Mouse (Mus musculus) liver, embryonic 18 days (tissue): ENCODE results near the gene Vmac. TPM values are rescaled to one million over a fixed set of nuclear protein-coding genes. Genes with fewer than 3 reads are reported as not detected.

ENCODE experiments used
- polyA plus RNA-seq: library from polyadenylated mRNA; depleted of rRNA; stranded (reverse); fragments of >200 nt; gene quantifications from 2 replicates; pipeline ENCODE4 v1.2.3, GENCODE M21; 2012; rRNA removed

Gene Vmac
- polyA plus RNA-seq = 3.6 and 3.7 TPM in 2 replicates

GRCm38 (mm10) chr17:56717363-56718058, at the start of gene Vmac, which contains the start of gene Ndufa11:
Gene Vmac, minus strand, starts transcription at chr17:56718022.
Gene Ndufa11, plus strand, starts transcription at chr17:56717767.

DNA sequence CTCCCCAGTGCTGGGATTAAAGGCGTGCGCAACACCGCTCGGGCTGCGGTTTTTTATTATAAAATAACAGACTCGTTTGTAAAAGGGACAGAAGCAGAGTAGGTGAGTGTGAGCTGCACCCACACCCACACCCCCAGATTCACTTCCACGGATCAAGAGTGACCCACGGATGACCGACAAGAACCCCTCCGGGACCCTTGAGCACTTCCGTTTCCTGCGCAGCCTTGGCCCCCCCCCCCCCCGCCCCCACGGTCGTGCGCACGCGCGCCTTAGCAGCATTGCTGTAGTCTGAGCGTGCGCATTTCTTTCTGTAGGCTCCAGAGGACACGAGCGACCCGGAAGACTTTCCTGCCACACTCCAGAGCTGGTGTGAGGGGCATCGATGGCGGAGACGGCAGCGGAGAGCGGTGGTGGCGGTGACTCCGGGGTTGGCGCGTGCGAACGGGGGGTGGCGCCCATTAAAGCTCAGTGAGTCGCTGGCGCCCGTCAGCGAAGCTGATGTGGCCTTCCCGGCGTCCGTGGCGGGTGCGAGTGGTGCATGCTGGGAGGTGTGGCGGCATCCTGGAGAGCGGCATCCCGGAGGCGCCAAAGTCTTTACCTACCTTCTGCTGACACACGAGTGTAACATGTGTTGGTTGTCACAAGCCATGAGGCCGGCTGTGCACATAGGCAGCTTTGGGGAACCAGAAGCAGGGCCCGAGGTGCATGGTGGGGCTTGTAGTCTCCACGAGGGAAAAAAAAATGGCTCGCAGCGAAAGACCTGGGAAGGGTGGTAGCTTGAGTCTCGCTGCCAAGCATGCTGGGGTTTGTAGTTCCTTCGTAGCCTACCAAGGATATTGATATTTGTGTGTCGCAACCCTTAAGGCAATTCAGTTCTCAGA, 46.9 kb upstream of the Vmac start, which contains the start of gene Dus3l:
TSS of gene Dus3l (plus strand) at position 284 of the 881 bp plus-strand sequence.

GRCm38 (mm10) chr17:56757416-56758123, 39.7 kb upstream of the Vmac start, which contains the start of gene Nrtn:
Gene Nrtn, minus strand, starts transcription at chr17:56757530.

GRCm38 (mm10) chr17:56672941-56673646, 44.7 kb downstream of the Vmac start, which contains the start of gene Ranbp3:
Gene Ranbp3, plus strand, starts transcription at chr17:56673294.

Other genes with a start within 250 kb of the Vmac start
- gene Ptprs, start 241.5 kb downstream of the Vmac start, polyA plus RNA-seq = 15.9 and 17.3 TPM in 2 replicates
- not detected in 2 replicates for gene Znrf4, start 205.6 kb downstream of the Vmac start, polyA plus RNA-seq
- 0.30 and 0.31 TPM in 2 replicates for gene Gm20219, start 163.6 kb downstream of the Vmac start, polyA plus RNA-seq
- gene Safb2, start 133.4 kb downstream of the Vmac start, polyA plus RNA-seq = 26.2 and 32.8 TPM in 2 replicates
- gene Safb, start 133.2 kb downstream of the Vmac start, polyA plus RNA-seq = 30.5 and 36.2 TPM in 2 replicates
- gene 2410015M20Rik, start 108.3 kb downstream of the Vmac start, polyA plus RNA-seq = 112 and 130 TPM in 2 replicates
- gene Rpl36, start 104.6 kb downstream of the Vmac start, polyA plus RNA-seq = 2,016 and 2,146 TPM in 2 replicates
- 49.0 and 55.3 TPM in 2 replicates for gene Lonp1, start 91.1 kb downstream of the Vmac start, polyA plus RNA-seq
- 0.78 and 0.80 TPM in 2 replicates for gene Catsperd, start 89.9 kb downstream of the Vmac start, polyA plus RNA-seq
- gene Ranbp3, start 44.7 kb downstream of the Vmac start, polyA plus RNA-seq = 29.8 and 33.2 TPM in 2 replicates
- gene Ndufa11, start 255 bp downstream of the Vmac start, polyA plus RNA-seq = 126 and 130 TPM in 2 replicates
- gene Nrtn, start 39.5 kb upstream of the Vmac start, polyA plus RNA-seq = 1.1 and 1.3 TPM in 2 replicates
- gene Dus3l, start 46.7 kb upstream of the Vmac start, polyA plus RNA-seq = 13.6 and 16.6 TPM in 2 replicates
- gene Prr22, start 52.2 kb upstream of the Vmac start, polyA plus RNA-seq = 0.54 and 0.63 TPM in 2 replicates
- gene Rfx2, start 113.0 kb upstream of the Vmac start, polyA plus RNA-seq = 4.3 and 5.1 TPM in 2 replicates
- not detected in 2 replicates for gene Acsbg2, start 156.4 kb upstream of the Vmac start, polyA plus RNA-seq
- gene 1700061G19Rik, start 157.5 kb upstream of the Vmac start, polyA plus RNA-seq = 0.02 and 0.04 TPM in 2 replicates
- 8.8 and 11.0 TPM in 2 replicates for gene Mllt1, start 217.4 kb upstream of the Vmac start, polyA plus RNA-seq